Mouse (Mus musculus) gastrocnemius, postnatal 4 days (tissue): ENCODE data around the gene Cnbd2. TPM values are rescaled to one million over a fixed set of nuclear protein-coding genes. Genes with fewer than 3 reads are reported as not detected.

Source experiments
- microRNA-seq: library from miRNA; unstranded; fragments of <30 nt; microRNA quantifications from one replicate; pipeline ENCODE4 v1.2.0, GENCODE M21; 2021
- total RNA-seq, 2 experiments: library from RNA; stranded (reverse); gene quantifications; 2 replicates each; pipeline ENCODE4 v1.2.3; 2021

Cnbd2 gene
- total RNA-seq, 2 experiments from 2014 or later = 2.8 to 2.9 TPM

Small RNAs within 50 kb of the gene (microRNA-seq; reads per million reads assigned to microRNA genes)
- gene Gm22758 (not detected), gene Gm22759 (not detected)

Other genes starting within 250 kb of the Cnbd2 start
- gene Spag4, start 247.1 kb upstream of the Cnbd2 start, total RNA-seq = 1 to 10 TPM in 1 of 2 experiments, under 1 TPM in 1; 0.49 to 1.1 TPM
- gene Cpne1, start 200.3 kb upstream of the Cnbd2 start, total RNA-seq = 10 to 100 TPM; 19.1 to 20.9 TPM
- 10 to 100 TPM; 25.3 to 27.4 TPM for gene Rbm12, start 200.3 kb upstream of the Cnbd2 start, total RNA-seq
- gene Gm28036, start 185.2 kb upstream of the Cnbd2 start, total RNA-seq = 10 to 100 TPM; 19.6 to 21.3 TPM
- 100 to 1,000 TPM; 215 to 232 TPM for gene Romo1, start 168.3 kb upstream of the Cnbd2 start, total RNA-seq
- 10 to 100 TPM; 35.2 to 35.3 TPM for gene Nfs1, start 168.1 kb upstream of the Cnbd2 start, total RNA-seq
- gene Rbm39, start 132.1 kb upstream of the Cnbd2 start, total RNA-seq = 100 to 1,000 TPM; 246 to 293 TPM
- 10 to 100 TPM; 39.1 to 41.4 TPM for gene Phf20, start 115.8 kb upstream of the Cnbd2 start, total RNA-seq
- gene Scand1, start 405 bp downstream of the Cnbd2 start, total RNA-seq = 10 to 100 TPM; 63.7 to 76.2 TPM
- 10 to 100 TPM; 27.9 to 30.1 TPM for gene Epb41l1, start 108.6 kb downstream of the Cnbd2 start, total RNA-seq
- 10 to 100 TPM; 20.3 to 20.5 TPM for gene Aar2, start 235.3 kb downstream of the Cnbd2 start, total RNA-seq